Mouse (Mus musculus) liver, postnatal 0 days (tissue): ENCODE measurements at regions not wholly inside any gene's neighbourhood (a gene's known extent, or its start where the extent isn't known, plus 50 kb on each side); places are given as distances from the start of the nearest gene placed in this dataset.

Experiments used
- ATAC-seq: fragments of 200-750 bp; cut with Nextera tagmentation; 2 replicates; pipeline ENCODE4 v1.8.0; 2017; ENCODE audit warnings: mild to moderate bottlenecking, moderate library complexity
- DNase-seq: peaks from one replicate; pipeline ENCODE4 v3.0.0-alpha.2; 2016
- H3K27ac ChIP-seq: fragments of 300-500 bp; sonication (generic); 2 replicates; pipeline ENCODE4 v1.5.1; 2014; ENCODE audit warnings: antibody characterized with exemption, moderate library complexity, mild to moderate bottlenecking, low read depth
- H3K27me3 ChIP-seq: fragments of 300-500 bp; sonication (generic); 2 replicates; pipeline ENCODE4 v1.6.1; 2014; ENCODE audit warnings: low read length, control low read depth, mixed read lengths; ENCODE audit not compliant: insufficient read depth
- H3K36me3 ChIP-seq: fragments of 300-500 bp; sonication (generic); replicated peaks from 2 replicates; pipeline ENCODE4 v1.6.1; 2014; ENCODE audit warnings: mild to moderate bottlenecking, control low read depth, low read length, moderate library complexity, mixed read lengths; ENCODE audit not compliant: insufficient read depth
- H3K4me1 ChIP-seq: fragments of 300-500 bp; sonication (generic); 2 replicates; pipeline ENCODE4 v1.6.1; 2014; ENCODE audit warnings: antibody characterized with exemption, mild to moderate bottlenecking, control low read depth; ENCODE audit not compliant: insufficient read depth
- H3K4me2 ChIP-seq: fragments of 300-500 bp; sonication (generic); 2 replicates; pipeline ENCODE4 v1.6.1; 2014; ENCODE audit warnings: low read depth, mild to moderate bottlenecking, low read length, moderate library complexity, mixed read lengths
- H3K4me3 ChIP-seq: fragments of 300-500 bp; sonication (generic); 2 replicates; pipeline ENCODE4 v1.5.1; 2014; ENCODE audit warnings: low read depth, low read length
- H3K9ac ChIP-seq: fragments of 300-500 bp; sonication (generic); replicated peaks from 2 replicates; pipeline ENCODE4 v1.6.1; 2014; ENCODE audit warnings: mild to moderate bottlenecking, moderate library complexity
- H3K9me3 ChIP-seq: fragments of 300-500 bp; sonication (generic); 2 replicates; pipeline ENCODE4 v1.6.1; 2016; ENCODE audit warnings: mild to moderate bottlenecking, control low read depth, low read length, mixed read lengths
- CTCF ChIP-seq: sonication (generic); IDR thresholded peaks from 2 replicates; pipeline ENCODE4 v1.5.1; 2016; ENCODE audit warnings: antibody characterized with exemption, low read depth
- EP300 ChIP-seq: IDR thresholded peaks from 2 replicates; pipeline ENCODE4 v1.6.1; 2016; ENCODE audit warnings: antibody characterized with exemption, low read depth, mild to moderate bottlenecking
- WGBS: fragments of 180-500 bp; shearing (Covaris S2); extraction: QIAGEN DNeasy Blood & Tissue Kit; methylation state at CpG from one replicate; pipeline ENCODE4 v1.1.7; 2014; ENCODE audit not compliant: insufficient replicate concordance; 5-methylcytosine and 5-hydroxymethylcytosine counted together

DNA sequence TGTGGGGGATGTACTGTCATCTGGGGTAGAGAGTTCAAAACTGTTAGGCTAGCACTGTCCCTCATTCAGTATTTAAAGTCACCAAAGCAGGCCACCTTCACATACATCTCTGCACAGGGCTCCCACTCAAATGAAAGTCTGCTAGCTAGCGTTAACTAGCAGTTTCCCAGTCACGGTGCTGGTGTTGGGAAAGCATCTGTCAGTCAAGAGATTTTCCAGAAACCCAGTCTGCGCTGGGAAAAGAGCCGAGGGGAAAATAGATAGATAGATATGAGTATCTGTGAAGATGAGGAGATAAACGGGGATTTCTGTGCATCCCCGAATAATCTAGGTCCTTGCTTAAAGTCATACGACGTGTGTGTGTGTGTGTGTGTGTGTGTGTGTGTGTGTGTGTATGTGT lies 110.6 kb downstream of the Gadd45g start:
- ATAC-seq (no peak), DNase-seq (no peak)
- no peaks in the 10 kb centered on the region for H3K9me3 ChIP-seq
- no peaks in the 10 kb centered on the region for H3K27me3 ChIP-seq
- peaks cover 1% of the 10 kb centered on the region; the same call in 1 of the 2 replicates for H3K4me1 ChIP-seq
- H3K4me2 ChIP-seq: no peak overlapping the region
- TF ChIP-seq EP300 (no peak), CTCF (no peak)
- H3K36me3 ChIP-seq: no peaks in the 10 kb centered on the region
- WGBS: 84% methylated on average over 8 of the region's 8 CpGs
- no peak overlapping the region for H3K27ac ChIP-seq
- no peak overlapping the region for H3K4me3 ChIP-seq
- H3K9ac ChIP-seq: no peak overlapping the region

- no peak for DNase-seq
- WGBS: 78% methylated on average over 8 of the region's 8 CpGs
Observed at GRCm38 (mm10) chr13:51959591-51959990, 113.1 kb downstream of the Gadd45g start.

GRCm38 (mm10) chr13:51960262-51960661 lies 113.8 kb downstream of the Gadd45g start:
- no peak overlapping the region for H3K4me2 ChIP-seq
- WGBS: 84% methylated on average over 4 of the region's 4 CpGs
- no peak for DNase-seq
- no peak overlapping the region for H3K9ac ChIP-seq
- H3K9me3 ChIP-seq: no peaks in the 10 kb centered on the region
- H3K4me1 ChIP-seq: peaks cover 19% of the 10 kb centered on the region
- H3K27ac ChIP-seq: no peak overlapping the region
- H3K27me3 ChIP-seq: no peaks in the 10 kb centered on the region
- H3K36me3 ChIP-seq: no peaks in the 10 kb centered on the region
- ATAC-seq: no peak
- TF ChIP-seq EP300: no peak
- no peak for TF ChIP-seq CTCF
- H3K4me3 ChIP-seq: no peak overlapping the region

More at GRCm38 (mm10) chr13:51959591-51959990, 113.1 kb downstream of the Gadd45g start:
- Histone ChIP-seq H3K27ac (no peak overlapping the region), H3K4me3 (no peak overlapping the region), H3K36me3 (no peaks in the 10 kb centered on the region), H3K4me2 (no peak overlapping the region), H3K9ac (no peak overlapping the region), H3K27me3 (no peaks in the 10 kb centered on the region), H3K9me3 (no peaks in the 10 kb centered on the region), H3K4me1 (peaks cover 18% of the 10 kb centered on the region)
- TF ChIP-seq EP300: no peak
- no peak for TF ChIP-seq CTCF
- ATAC-seq: no peak

DNA sequence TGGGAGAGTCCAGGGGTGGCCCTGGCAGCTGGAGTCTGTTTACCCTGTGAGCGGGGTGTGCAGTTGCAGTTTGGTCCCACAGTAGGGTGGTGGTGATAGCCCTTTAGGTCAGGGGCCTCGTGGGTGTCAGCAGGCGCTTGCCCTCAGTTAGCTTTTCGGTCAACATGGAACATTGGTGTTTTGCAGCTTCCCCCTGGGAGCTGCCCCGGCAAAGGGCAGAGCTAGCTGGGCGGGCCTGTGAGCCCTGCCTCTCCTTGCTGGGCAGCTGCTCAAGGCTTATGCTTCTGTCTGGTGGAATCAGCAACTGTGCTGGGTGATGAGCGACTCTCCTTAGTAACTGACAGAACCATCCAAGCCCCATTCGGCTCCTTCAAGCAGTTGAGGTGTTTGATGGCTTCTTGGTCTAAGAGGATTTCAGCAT lies 115.7 kb downstream of the Gadd45g start:
- H3K27me3 ChIP-seq: no peaks in the 10 kb centered on the region
- H3K27ac ChIP-seq: no peak overlapping the region
- no peaks in the 10 kb centered on the region for H3K36me3 ChIP-seq
- ATAC-seq (peak; percentile 38; the same call in 1 of the 2 replicates), DNase-seq (no peak)
- H3K4me3 ChIP-seq: no peak overlapping the region
- H3K4me2 ChIP-seq: no peak overlapping the region
- TF ChIP-seq EP300 (no peak), CTCF (no peak)
- no peaks in the 10 kb centered on the region for H3K9me3 ChIP-seq
- 57% methylated on average over 8 of the region's 8 CpGs for WGBS
- peaks cover 23% of the 10 kb centered on the region for H3K4me1 ChIP-seq
- H3K9ac ChIP-seq: no peak overlapping the region

- Histone ChIP-seq H3K4me3 (no peak overlapping the region), H3K4me1 (peaks cover 23% of the 10 kb centered on the region), H3K27ac (no peak overlapping the region), H3K36me3 (no peaks in the 10 kb centered on the region), H3K9ac (no peak overlapping the region), H3K4me2 (no peak overlapping the region), H3K9me3 (no peaks in the 10 kb centered on the region), H3K27me3 (no peaks in the 10 kb centered on the region)
- ATAC-seq (no peak), DNase-seq (no peak)
- 67% methylated on average over 5 of the region's 5 CpGs for whole genome bisulfite sequencing
- TF ChIP-seq EP300 (no peak), CTCF (no peak)
Observed at GRCm38 (mm10) chr13:51962676-51963075, 116.2 kb downstream of the Gadd45g start.

GRCm38 (mm10) chr13:51963966-51964365 lies 117.5 kb downstream of the Gadd45g start:
- peak overlapping the region; percentile 13; the same call in 1 of the 2 replicates for H3K4me2 ChIP-seq
- no peaks in the 10 kb centered on the region for H3K36me3 ChIP-seq
- no peak overlapping the region for H3K9ac ChIP-seq
- H3K27me3 ChIP-seq: no peaks in the 10 kb centered on the region
- H3K4me1 ChIP-seq: peaks cover 23% of the 10 kb centered on the region
- no peak overlapping the region for H3K4me3 ChIP-seq
- no peaks in the 10 kb centered on the region for H3K9me3 ChIP-seq
- peak overlapping the region; percentile 51; the same call in 1 of the 2 replicates for H3K27ac ChIP-seq
- 29% methylated on average over 6 of the region's 6 CpGs for WGBS
- TF ChIP-seq EP300 (no peak), CTCF (no peak)
- DNase-seq (no peak), ATAC-seq (no peak)

- ATAC-seq (peak; percentile 48; the same call in 1 of the 2 replicates), DNase-seq (peak; percentile 39)
- H3K9me3 ChIP-seq: no peaks in the 10 kb centered on the region
- H3K4me2 ChIP-seq: peak overlapping the region; percentile 13; the same call in 1 of the 2 replicates
- no peak overlapping the region for H3K9ac ChIP-seq
- TF ChIP-seq EP300: no peak
- peaks cover 23% of the 10 kb centered on the region for H3K4me1 ChIP-seq
- H3K36me3 ChIP-seq: no peaks in the 10 kb centered on the region
- 0 out of 2 replicates have a peak overlapping the region, but pooled peaks have one; percentile 51 for H3K27ac ChIP-seq
- WGBS: 32% methylated on average over 6 of the region's 6 CpGs
- no peak overlapping the region for H3K4me3 ChIP-seq
- no peaks in the 10 kb centered on the region for H3K27me3 ChIP-seq
Observed at GRCm38 (mm10) chr13:51964416-51964815, 117.9 kb downstream of the Gadd45g start.
